ENCODE assay signal across 29 mouse cellular contexts in genomic region chr2:178169983-178170382, GRCm38 (mm10). TPM values are rescaled to one million over a fixed set of nuclear protein-coding genes. Genes with fewer than 3 reads are reported as not detected.
DNase-seq lines count a peak whose midpoint lies in the region; ATAC-seq and TF ChIP-seq lines count a peak whose summit lies in the region.
"Had no signal": no experiment of that assay in that cellular context is flagged by ENCODE, and none has a peak within 500 bp of the region (broad histone marks: within the 10 kb centered on the region; RNA-seq: fewer than 3 reads in every experiment).

No protein-coding gene starts in this region.

- H3K4me3 ChIP-seq in midbrain, embryonic 11.5 days (ENCODE audit: low read depth, low read length), result no peak overlapping the region
- no peak overlapping the region for H3K4me3 ChIP-seq in midbrain, embryonic 16.5 days (ENCODE audit: low read depth, low read length)
- H3K4me3 ChIP-seq in neural tube, embryonic 11.5 days (ENCODE audit: low read depth, low read length), result no peak overlapping the region
- H3K4me3 ChIP-seq in neural tube, embryonic 15.5 days (replicated peaks), result no peak overlapping the region
- H3K4me3 ChIP-seq: embryonic facial prominence, embryonic 10.5 days; embryonic facial prominence, embryonic 13.5 days; erythroblast, embryonic 14.5 days; forebrain, embryonic 12.5 days; forebrain, embryonic 15.5 days; heart, embryonic 12.5 days; heart, embryonic 15.5 days; hindbrain, embryonic 10.5 days; hindbrain, embryonic 13.5 days had no signal

- WGBS in midbrain, embryonic 11.5 days, result 31% methylated on average over 8 of the region's 8 CpGs
- WGBS in midbrain, embryonic 16.5 days, result 16% methylated on average over 8 of the region's 8 CpGs
- WGBS in neural tube, embryonic 11.5 days, result 58% methylated on average over 8 of the region's 8 CpGs
- 31% methylated on average over 8 of the region's 8 CpGs for WGBS in neural tube, embryonic 15.5 days

- H3K27ac ChIP-seq in midbrain, embryonic 11.5 days (ENCODE audit: low read depth, low read length), result no peak overlapping the region
- no peak overlapping the region for H3K27ac ChIP-seq in midbrain, embryonic 16.5 days (ENCODE audit: low read length)
- no peak overlapping the region for H3K27ac ChIP-seq in neural tube, embryonic 11.5 days (ENCODE audit: low read depth, low read length)
- H3K27ac ChIP-seq in neural tube, embryonic 15.5 days (replicated peaks), result no peak overlapping the region
- H3K27ac ChIP-seq: embryonic facial prominence, embryonic 10.5 days; embryonic facial prominence, embryonic 13.5 days; forebrain, embryonic 12.5 days; forebrain, embryonic 15.5 days; heart, embryonic 15.5 days; hindbrain, embryonic 10.5 days; hindbrain, embryonic 13.5 days had no signal

- ATAC-seq in midbrain, embryonic 11.5 days (ENCODE audit: low FRiP score), result peak; percentile 62; the same call in 1 of the 2 replicates
- no peak for ATAC-seq in midbrain, embryonic 16.5 days
- peak; percentile 53; the same call in 1 of the 2 replicates for ATAC-seq in neural tube, embryonic 11.5 days (ENCODE audit: insufficient read depth, low FRiP score, low TSS enrichment)
- ATAC-seq in neural tube, embryonic 15.5 days (ENCODE audit: low FRiP score), result no peak
- ATAC-seq: CD4-positive, CD25-positive, alpha-beta regulatory T cell, adult 4 months; forebrain, embryonic 15.5 days; hindbrain, embryonic 16.5 days had no signal

- TF ChIP-seq POLR2A in brain, embryonic 14.5 days (IDR thresholded peaks at IDR 0.05; ENCODE audit: borderline replicate concordance, extremely low read depth, insufficient read depth, insufficient read length, poor library complexity, severe bottlenecking), result no peak

- H3K9ac ChIP-seq in midbrain, embryonic 11.5 days (ENCODE audit: low read length), result no peak overlapping the region
- no peak overlapping the region for H3K9ac ChIP-seq in midbrain, embryonic 16.5 days (ENCODE audit: low read depth, low read length)
- no peak overlapping the region for H3K9ac ChIP-seq in neural tube, embryonic 11.5 days (ENCODE audit: low read length)
- no peak overlapping the region for H3K9ac ChIP-seq in neural tube, embryonic 15.5 days (replicated peaks)
- H3K9ac ChIP-seq: embryonic facial prominence, embryonic 13.5 days; forebrain, embryonic 12.5 days; forebrain, embryonic 15.5 days; heart, embryonic 12.5 days; heart, embryonic 15.5 days; hindbrain, embryonic 13.5 days had no signal

- no peaks in the 10 kb centered on the region for H3K36me3 ChIP-seq in midbrain, embryonic 11.5 days (ENCODE audit: control insufficient read depth, insufficient read depth, low read length)
- H3K36me3 ChIP-seq in midbrain, embryonic 16.5 days (ENCODE audit: control insufficient read depth, insufficient read depth, low read length), result no peaks in the 10 kb centered on the region
- H3K36me3 ChIP-seq in neural tube, embryonic 11.5 days (ENCODE audit: control insufficient read depth, insufficient read depth, low read length), result no peaks in the 10 kb centered on the region
- H3K36me3 ChIP-seq in neural tube, embryonic 15.5 days, result no peaks in the 10 kb centered on the region
- H3K36me3 ChIP-seq: embryonic facial prominence, embryonic 10.5 days; embryonic facial prominence, embryonic 13.5 days; forebrain, embryonic 12.5 days; forebrain, embryonic 15.5 days; heart, embryonic 12.5 days; heart, embryonic 15.5 days; hindbrain, embryonic 10.5 days; hindbrain, embryonic 13.5 days had no signal

- no peak for TF ChIP-seq CTCF in brain, embryonic 14.5 days (IDR thresholded peaks at IDR 0.05; ENCODE audit: borderline replicate concordance, extremely low read depth, insufficient read depth, insufficient read length)

- H3K4me1 ChIP-seq in midbrain, embryonic 11.5 days (ENCODE audit: control insufficient read depth, insufficient read depth, low read length), result no peaks in the 10 kb centered on the region; the same call in 1 of the 2 replicates
- H3K4me1 ChIP-seq in midbrain, embryonic 16.5 days (ENCODE audit: control insufficient read depth, insufficient read depth, low read length), result peaks cover 27% of the 10 kb centered on the region
- H3K4me1 ChIP-seq in neural tube, embryonic 11.5 days (ENCODE audit: control insufficient read depth, insufficient read depth, low read length), result peaks cover 1% of the 10 kb centered on the region; the same call in 1 of the 2 replicates
- peaks cover 25% of the 10 kb centered on the region for H3K4me1 ChIP-seq in neural tube, embryonic 15.5 days
- H3K4me1 ChIP-seq: heart, embryonic 12.5 days; heart, embryonic 15.5 days had no signal

- H3K27me3 ChIP-seq in midbrain, embryonic 11.5 days (ENCODE audit: control insufficient read depth, insufficient read depth, low read length), result no peaks in the 10 kb centered on the region
- H3K27me3 ChIP-seq in midbrain, embryonic 16.5 days (ENCODE audit: control insufficient read depth, insufficient read depth, low read depth, low read length), result no peaks in the 10 kb centered on the region
- H3K27me3 ChIP-seq in neural tube, embryonic 11.5 days (ENCODE audit: control insufficient read depth, insufficient read depth, low read length), result no peaks in the 10 kb centered on the region
- no peaks in the 10 kb centered on the region for H3K27me3 ChIP-seq in neural tube, embryonic 15.5 days (replicated peaks)
- H3K27me3 ChIP-seq: embryonic facial prominence, embryonic 13.5 days; forebrain, embryonic 12.5 days; forebrain, embryonic 15.5 days; heart, embryonic 15.5 days; hindbrain, embryonic 13.5 days had no signal

- no peak overlapping the region for H3K4me2 ChIP-seq in midbrain, embryonic 11.5 days
- H3K4me2 ChIP-seq in midbrain, embryonic 16.5 days (ENCODE audit: low read length), result no peak overlapping the region
- H3K4me2 ChIP-seq in neural tube, embryonic 11.5 days (ENCODE audit: low read depth), result no peak overlapping the region
- H3K4me2 ChIP-seq in neural tube, embryonic 15.5 days, result no peak overlapping the region
- H3K4me2 ChIP-seq: embryonic facial prominence, embryonic 13.5 days; forebrain, embryonic 12.5 days; forebrain, embryonic 15.5 days; heart, embryonic 12.5 days; heart, embryonic 15.5 days; hindbrain, embryonic 13.5 days had no signal

- no peaks in the 10 kb centered on the region for H3K9me3 ChIP-seq in midbrain, embryonic 11.5 days (ENCODE audit: control insufficient read depth, low read length)
- no peaks in the 10 kb centered on the region for H3K9me3 ChIP-seq in midbrain, embryonic 16.5 days (replicated peaks; ENCODE audit: control insufficient read depth, low read length, poor library complexity, severe bottlenecking)
- no peaks in the 10 kb centered on the region for H3K9me3 ChIP-seq in neural tube, embryonic 11.5 days (ENCODE audit: control insufficient read depth, low read length)
- H3K9me3 ChIP-seq in neural tube, embryonic 15.5 days (replicated peaks), result no peaks in the 10 kb centered on the region
- H3K9me3 ChIP-seq: embryonic facial prominence, embryonic 10.5 days; embryonic facial prominence, embryonic 13.5 days; forebrain, embryonic 12.5 days; forebrain, embryonic 15.5 days; heart, embryonic 12.5 days; heart, embryonic 15.5 days; hindbrain, embryonic 10.5 days; hindbrain, embryonic 13.5 days had no signal

- peak; percentile 72 for DNase-seq in midbrain, embryonic 11.5 days (ENCODE audit: low spot score, missing footprints)
- no peak for DNase-seq in neural tube, embryonic 11.5 days (ENCODE audit: low spot score)
- DNase-seq in brain, embryonic 14.5 days (ENCODE audit: low read depth), result peak; percentile 6
- no peak for DNase-seq in thymus, postnatal 36 days
- DNase-seq: adrenal gland, postnatal 10 days; adrenal gland, postnatal 36 days; cerebellum, adult 11 months; cerebellum, adult 2 months; cerebellum, adult 9-11 months; cerebellum, postnatal 25 days; embryo, embryonic 11 days; gastrocnemius, postnatal 25 days; heart, adult 18-20 months; heart, postnatal 10 days; heart, postnatal 36 days had no signal

RNA-seq across cellular contexts. Expression of gene Phactr3, which starts 51.2 kb away (rescaled TPM):
- 11.7 and 13.9 TPM in 2 replicates for polyA plus RNA-seq in midbrain, embryonic 11.5 days (2014; fragmentation: Nextera tagmentation; extraction: Ambion mirVana)
- 83.1 and 86.1 TPM in 2 replicates for polyA plus RNA-seq in midbrain, embryonic 16.5 days (2015; fragmentation: Nextera tagmentation; extraction: Ambion mirVana)
- polyA plus RNA-seq in neural tube, embryonic 11.5 days (2014; fragmentation: Nextera tagmentation; extraction: Ambion mirVana), result 11.4 and 14.7 TPM in 2 replicates
- polyA plus RNA-seq in neural tube, embryonic 15.5 days (2015; fragmentation: Nextera tagmentation; extraction: Ambion mirVana), result 47.1 and 57.2 TPM in 2 replicates
- 57.7 and 64.7 TPM in 2 replicates for polyA plus RNA-seq in brain, embryonic 14.5 days (2012; rRNA removed)
- polyA plus RNA-seq: C2C12; erythroblast, embryonic 14.5 days had no signal

Comparison
In these comparisons a context has a peak if more than half of its experiments do, and no peak if none do; other contexts are left out.
1. ATAC-seq: peak in midbrain, embryonic 11.5 days (single experiment) and neural tube, embryonic 11.5 days (single experiment); none in midbrain, embryonic 16.5 days (single experiment) and neural tube, embryonic 15.5 days (single experiment).
2. DNase-seq: peak in midbrain, embryonic 11.5 days (single experiment) and brain, embryonic 14.5 days (single experiment); none in neural tube, embryonic 11.5 days (single experiment) and thymus, postnatal 36 days (0 of 2).